Mouse (Mus musculus) midbrain, embryonic 14.5 days (tissue): ENCODE measurements at regions not wholly inside any gene's neighbourhood (a gene's known extent, or its start where the extent isn't known, plus 50 kb on each side); places are given as distances from the start of the nearest gene placed in this dataset.

Experiments used
- ATAC-seq: fragments of 200-750 bp; cut with Nextera tagmentation; 2 replicates; pipeline ENCODE4 v1.8.0; 2017; ENCODE audit warnings: moderate number of reproducible peaks, moderate library complexity; ENCODE audit not compliant: low FRiP score, low TSS enrichment
- DNase-seq: peaks from one replicate; pipeline ENCODE4 v3.0.0-alpha.2; 2015
- H3K27ac ChIP-seq: fragments of 300-500 bp; sonication (generic); replicated peaks from 2 replicates; pipeline ENCODE4 v1.5.1; 2014; ENCODE audit warnings: mild to moderate bottlenecking, low read depth, low read length, moderate library complexity
- H3K27me3 ChIP-seq: fragments of 300-500 bp; sonication (generic); 2 replicates; pipeline ENCODE4 v1.6.1; 2014; ENCODE audit warnings: low read length, control low read depth, mixed read lengths; ENCODE audit not compliant: control insufficient read depth, insufficient read depth
- H3K36me3 ChIP-seq: fragments of 300-500 bp; sonication (generic); 2 replicates; pipeline ENCODE4 v1.6.1; 2014; ENCODE audit warnings: low read length, control low read depth; ENCODE audit not compliant: control insufficient read depth, insufficient read depth
- H3K4me1 ChIP-seq: fragments of 300-500 bp; sonication (generic); 2 replicates; pipeline ENCODE4 v1.6.1; 2014; ENCODE audit warnings: mild to moderate bottlenecking, antibody characterized with exemption, low read length, control low read depth; ENCODE audit not compliant: control insufficient read depth, insufficient read depth
- H3K4me2 ChIP-seq: fragments of 300-500 bp; sonication (generic); 2 replicates; pipeline ENCODE4 v1.6.1; 2014; ENCODE audit warnings: mild to moderate bottlenecking, low read length, moderate library complexity
- H3K4me3 ChIP-seq: fragments of 300-500 bp; sonication (generic); replicated peaks from 2 replicates; pipeline ENCODE4 v1.5.1; 2014; ENCODE audit warnings: low read depth, low read length
- H3K9ac ChIP-seq: fragments of 300-500 bp; sonication (generic); replicated peaks from 2 replicates; pipeline ENCODE4 v1.6.1; 2014; ENCODE audit warnings: mild to moderate bottlenecking, low read length, moderate library complexity
- H3K9me3 ChIP-seq: fragments of 300-500 bp; sonication (generic); 2 replicates; pipeline ENCODE4 v1.6.1; 2016; ENCODE audit warnings: low read length, control low read depth, mixed read lengths; ENCODE audit not compliant: control insufficient read depth
- WGBS: fragments of 180-500 bp; shearing (Covaris S2); extraction: QIAGEN DNeasy Blood & Tissue Kit; methylation state at CpG from one replicate; pipeline ENCODE4 v1.1.7; 2014; 5-methylcytosine and 5-hydroxymethylcytosine counted together

DNA sequence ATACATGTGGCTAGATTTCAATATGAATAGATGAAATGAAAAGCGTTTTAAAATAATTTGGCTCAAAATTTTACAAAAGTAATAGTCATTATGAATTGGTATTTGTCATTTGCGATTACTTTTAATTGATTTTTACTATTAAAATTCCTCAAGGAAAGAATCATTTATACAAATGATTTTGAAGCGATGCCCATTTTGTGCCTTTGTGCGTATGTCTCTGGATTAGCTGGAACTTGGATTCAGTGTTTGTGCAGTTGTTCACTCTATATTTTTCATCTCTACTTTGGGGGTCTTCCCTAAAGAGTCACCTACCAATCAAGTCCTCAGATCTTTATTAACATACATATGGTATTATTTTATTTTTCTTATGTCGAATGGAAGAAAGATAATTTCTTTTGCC lies 274.3 kb downstream of the Ptprc start:
- Histone ChIP-seq H3K4me3 (peak overlapping the region; percentile 66), H3K9me3 (no peaks in the 10 kb centered on the region), H3K9ac (peak overlapping the region; percentile 79), H3K27me3 (no peaks in the 10 kb centered on the region), H3K4me1 (peaks cover 35% of the 10 kb centered on the region), H3K36me3 (no peaks in the 10 kb centered on the region), H3K27ac (peak overlapping the region; percentile 95), H3K4me2 (peak overlapping the region; percentile 66)
- ATAC-seq (no peak), DNase-seq (peak; percentile 62)
- WGBS = 18% methylated on average over 5 of the region's 5 CpGs

- Histone ChIP-seq H3K4me2 (peak overlapping the region; percentile 66), H3K9ac (peak overlapping the region; percentile 79), H3K4me3 (peak overlapping the region; percentile 66), H3K4me1 (peaks cover 31% of the 10 kb centered on the region), H3K36me3 (no peaks in the 10 kb centered on the region), H3K9me3 (no peaks in the 10 kb centered on the region), H3K27ac (peak overlapping the region; percentile 95), H3K27me3 (no peaks in the 10 kb centered on the region)
- DNase-seq (no peak), ATAC-seq (peak; percentile 25)
- WGBS = under 1% methylated on average over 8 of the region's 8 CpGs
Measured at GRCm38 (mm10) chr1:137900621-137901071, 274.9 kb downstream of the Ptprc start.

DNA sequence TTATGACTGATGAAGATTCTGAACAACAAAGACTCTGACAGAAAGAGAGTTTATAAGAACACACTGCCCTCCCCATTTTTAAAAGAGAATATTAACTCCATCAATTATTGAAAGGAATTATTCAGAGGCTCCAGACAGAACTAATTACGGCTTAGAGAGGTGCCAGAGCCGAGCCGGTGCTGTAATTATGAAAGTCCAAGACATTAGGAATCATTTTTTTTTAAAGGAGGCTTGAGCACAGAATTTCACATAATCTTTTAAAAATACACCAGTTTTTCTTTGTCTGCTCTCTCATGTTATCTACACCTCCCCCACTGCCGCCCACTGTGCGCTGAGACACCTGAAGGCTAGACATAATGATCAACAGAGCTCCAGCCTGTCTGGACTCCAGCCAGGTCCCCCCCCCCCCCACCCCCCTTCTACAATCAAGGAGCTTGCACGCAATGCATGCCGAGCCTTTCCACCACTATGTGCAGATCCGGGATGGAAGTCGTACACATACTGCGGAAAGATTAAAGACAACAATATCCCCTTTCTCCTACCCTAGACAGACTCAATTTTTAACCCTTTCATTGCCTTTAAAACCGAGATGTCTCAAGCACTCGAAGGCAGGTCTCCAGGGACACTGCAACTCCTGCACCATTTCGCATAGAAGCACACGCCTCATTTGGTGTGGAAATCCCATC lies 275.4 kb downstream of the Ptprc start:
- no peaks in the 10 kb centered on the region for H3K27me3 ChIP-seq
- H3K4me1 ChIP-seq = peaks cover 26% of the 10 kb centered on the region
- peak overlapping the region; percentile 79 for H3K9ac ChIP-seq
- H3K9me3 ChIP-seq = no peaks in the 10 kb centered on the region
- peak overlapping the region; percentile 95 for H3K27ac ChIP-seq
- H3K4me3 ChIP-seq = peak overlapping the region; percentile 66
- peak; percentile 88 for ATAC-seq
- H3K36me3 ChIP-seq = no peaks in the 10 kb centered on the region
- under 1% methylated on average over 14 of the region's 14 CpGs for WGBS
- H3K4me2 ChIP-seq = peak overlapping the region; percentile 66
- DNase-seq = peak; percentile 93

DNA sequence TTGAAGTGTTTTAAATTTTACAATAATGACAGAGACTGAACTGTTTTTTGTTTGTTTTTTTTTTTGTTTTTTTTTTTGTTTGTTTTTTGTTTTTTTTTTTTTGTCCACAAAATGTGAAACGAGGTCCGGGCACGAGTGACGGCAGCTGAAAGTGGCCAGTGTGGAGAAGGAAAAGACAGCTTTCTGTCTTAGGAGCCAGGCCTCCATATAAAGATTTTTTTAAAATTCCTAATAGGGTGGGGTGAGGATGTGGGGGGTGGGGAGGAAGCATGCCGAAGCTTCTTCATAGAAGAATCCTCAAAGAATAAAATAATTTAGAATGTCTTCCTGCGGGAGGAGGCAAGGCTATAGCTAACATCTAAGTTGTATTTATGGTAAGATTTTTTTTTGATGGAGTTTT lies 276.2 kb downstream of the Ptprc start:
- WGBS = 1% methylated on average over 6 of the region's 6 CpGs
- peak overlapping the region; percentile 95 for H3K27ac ChIP-seq
- no peaks in the 10 kb centered on the region for H3K9me3 ChIP-seq
- DNase-seq (peak; percentile 73), ATAC-seq (no peak)
- H3K4me3 ChIP-seq = peak overlapping the region; percentile 66
- no peaks in the 10 kb centered on the region for H3K27me3 ChIP-seq
- peaks cover 19% of the 10 kb centered on the region for H3K4me1 ChIP-seq
- H3K9ac ChIP-seq = peak overlapping the region; percentile 79
- H3K36me3 ChIP-seq = no peaks in the 10 kb centered on the region
- H3K4me2 ChIP-seq = peak overlapping the region; percentile 66

DNA sequence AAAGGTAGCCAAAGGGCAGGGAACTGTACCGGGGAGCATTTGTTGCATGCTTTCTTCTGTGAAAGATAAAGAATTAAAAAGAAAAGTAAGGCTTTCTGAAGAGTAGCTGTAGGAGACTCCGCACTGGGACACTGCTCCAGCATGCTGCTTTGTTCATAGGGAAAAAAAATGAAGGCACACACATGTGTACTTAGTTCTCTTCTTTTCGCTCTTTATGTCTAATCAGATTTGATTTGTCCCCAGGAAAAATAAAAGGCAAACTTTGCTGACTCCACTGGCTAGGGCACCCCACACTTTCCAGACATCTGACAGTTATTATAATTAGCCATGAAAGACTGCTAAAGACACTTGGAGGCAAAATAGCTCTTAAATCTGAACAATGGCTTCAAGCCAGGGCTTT lies 276.6 kb downstream of the Ptprc start:
- Histone ChIP-seq H3K4me3 (peak overlapping the region; percentile 66), H3K9ac (peak overlapping the region; percentile 79), H3K27me3 (no peaks in the 10 kb centered on the region), H3K4me1 (peaks cover 15% of the 10 kb centered on the region), H3K27ac (peak overlapping the region; percentile 95), H3K36me3 (no peaks in the 10 kb centered on the region), H3K4me2 (peak overlapping the region; percentile 66), H3K9me3 (no peaks in the 10 kb centered on the region)
- under 1% methylated on average over 3 of the region's 3 CpGs for WGBS
- DNase-seq (peak; percentile 70), ATAC-seq (no peak)

DNA sequence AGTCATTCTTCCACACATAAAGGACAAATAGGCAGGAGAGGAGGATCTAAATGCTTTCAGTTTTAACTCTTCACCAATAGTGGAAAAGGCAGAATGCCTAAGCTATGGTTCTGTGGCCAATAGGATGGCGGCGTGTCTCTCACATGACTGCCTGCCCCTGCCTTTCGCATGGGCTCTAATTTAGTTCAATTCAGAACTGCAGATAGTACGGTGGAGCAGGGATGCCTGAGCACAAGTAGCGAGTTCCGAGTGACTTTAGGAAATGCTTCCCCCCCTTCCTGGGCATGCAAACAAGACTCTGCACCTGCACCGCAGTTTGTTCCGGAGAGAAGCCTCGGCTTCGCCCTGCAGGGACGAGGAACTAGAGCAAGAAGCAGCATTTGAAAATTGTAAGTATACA lies 277.1 kb downstream of the Ptprc start:
- peaks cover 14% of the 10 kb centered on the region for H3K4me1 ChIP-seq
- H3K36me3 ChIP-seq = no peaks in the 10 kb centered on the region
- H3K27ac ChIP-seq = peak overlapping the region; percentile 95
- peak overlapping the region; percentile 79 for H3K9ac ChIP-seq
- H3K9me3 ChIP-seq = no peaks in the 10 kb centered on the region
- H3K27me3 ChIP-seq = no peaks in the 10 kb centered on the region
- peak overlapping the region; percentile 66 for H3K4me3 ChIP-seq
- ATAC-seq (peak; percentile 92), DNase-seq (peak; percentile 94)
- WGBS = 0% methylated on average over 11 of the region's 11 CpGs
- peak overlapping the region; percentile 66 for H3K4me2 ChIP-seq

GRCm38 (mm10) chr1:137881656-137882055 lies 293.9 kb downstream of the Ptprc start:
- Histone ChIP-seq H3K27me3 (no peaks in the 10 kb centered on the region), H3K9ac (no peak overlapping the region), H3K27ac (no peak overlapping the region), H3K4me3 (no peak overlapping the region), H3K4me1 (no peaks in the 10 kb centered on the region), H3K4me2 (no peak overlapping the region), H3K36me3 (no peaks in the 10 kb centered on the region), H3K9me3 (no peaks in the 10 kb centered on the region)
- ATAC-seq (no peak), DNase-seq (peak; percentile 22)
- WGBS = 10% methylated on average over 3 of the region's 3 CpGs

DNA sequence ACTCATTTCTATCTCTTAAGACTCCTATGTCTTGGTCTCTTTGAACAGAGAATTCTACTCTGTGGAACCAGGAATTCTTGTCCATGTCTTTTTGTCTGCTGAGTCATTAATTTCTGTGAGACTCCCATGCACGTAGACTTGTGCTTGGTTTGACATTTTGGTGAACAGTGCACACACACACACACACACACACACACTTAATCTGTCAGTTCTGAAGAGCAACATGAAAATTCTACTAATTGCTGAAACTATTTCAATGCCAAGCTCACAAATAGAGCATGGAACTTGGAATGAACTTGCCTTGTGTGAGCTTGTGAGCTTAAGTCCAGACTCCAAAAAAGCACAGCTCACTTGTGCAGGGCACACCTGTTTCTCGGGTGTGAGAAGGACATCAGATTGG lies 301.1 kb downstream of the Ptprc start:
- no peaks in the 10 kb centered on the region for H3K4me1 ChIP-seq
- DNase-seq (no peak), ATAC-seq (no peak)
- no peak overlapping the region for H3K9ac ChIP-seq
- H3K36me3 ChIP-seq = no peaks in the 10 kb centered on the region
- no peak overlapping the region for H3K27ac ChIP-seq
- H3K4me2 ChIP-seq = no peak overlapping the region
- no peaks in the 10 kb centered on the region for H3K9me3 ChIP-seq
- WGBS = 83% methylated on average over 2 of the region's 2 CpGs
- H3K27me3 ChIP-seq = no peaks in the 10 kb centered on the region
- H3K4me3 ChIP-seq = no peak overlapping the region

- Histone ChIP-seq H3K36me3 (no peaks in the 10 kb centered on the region), H3K4me3 (no peak overlapping the region), H3K4me1 (no peaks in the 10 kb centered on the region), H3K9me3 (no peaks in the 10 kb centered on the region), H3K27ac (no peak overlapping the region), H3K27me3 (no peaks in the 10 kb centered on the region), H3K4me2 (no peak overlapping the region), H3K9ac (no peak overlapping the region)
- DNase-seq (no peak), ATAC-seq (no peak)
- WGBS = 61% methylated on average over 1 of the region's 1 CpGs
Measured at GRCm38 (mm10) chr1:137873628-137874027, 301.9 kb downstream of the Ptprc start.
